In the genomic region with DNA sequence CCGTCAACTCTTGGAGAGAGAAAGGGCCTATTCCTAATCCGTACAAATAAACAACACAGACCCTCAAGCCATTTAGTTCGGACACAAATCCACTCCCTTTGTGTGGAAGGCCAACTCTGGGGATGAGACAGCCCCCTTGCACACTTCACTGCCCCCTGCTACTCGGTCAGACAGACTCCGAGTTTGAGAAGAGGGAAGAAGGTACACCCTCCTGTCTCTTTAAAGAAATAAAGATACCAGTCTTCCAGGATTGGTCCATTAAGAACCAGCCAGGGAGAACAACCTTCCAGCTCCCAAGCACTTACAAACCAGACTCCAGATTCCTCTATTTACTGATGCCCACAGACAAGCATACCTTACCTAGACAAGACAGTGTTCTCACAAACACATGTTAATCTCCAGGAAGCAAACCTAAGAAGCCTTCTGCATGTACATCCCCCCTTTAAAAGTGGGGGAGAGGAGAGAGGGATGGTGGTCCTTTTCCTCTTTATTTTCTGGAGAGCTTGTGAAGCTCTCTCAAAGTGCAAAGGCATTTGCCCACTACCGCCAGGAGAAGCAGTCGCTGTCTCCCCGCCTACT, we compare ENCODE assay signal across 9 mouse cellular contexts.
DNase-seq lines count a peak whose midpoint lies in the region; ATAC-seq lines count a peak whose summit lies in the region.
"Had no signal": no experiment of that assay in that cellular context is flagged by ENCODE, and none has a peak within 500 bp of the region (broad histone marks: within the 10 kb centered on the region; RNA-seq: fewer than 3 reads in every experiment).

No protein-coding gene starts in this region.

- peak overlapping the region; percentile 70 for H3K4me2 ChIP-seq in heart, embryonic 15.5 days
- H3K4me2 ChIP-seq in limb, embryonic 15.5 days = peak overlapping the region; percentile 67

- WGBS in heart, embryonic 15.5 days = 38% methylated on average over 8 of the region's 8 CpGs
- 17% methylated on average over 8 of the region's 8 CpGs for WGBS in limb, embryonic 15.5 days

- H3K9me3 ChIP-seq in heart, embryonic 15.5 days (replicated peaks) = no peaks in the 10 kb centered on the region
- no peaks in the 10 kb centered on the region for H3K9me3 ChIP-seq in limb, embryonic 15.5 days

- peaks cover 28% of the 10 kb centered on the region for H3K4me1 ChIP-seq in heart, embryonic 15.5 days (replicated peaks)
- H3K4me1 ChIP-seq in limb, embryonic 15.5 days = peaks cover 17% of the 10 kb centered on the region

- ATAC-seq in heart, embryonic 15.5 days (replicated peaks; ENCODE audit: insufficient number of reproducible peaks, insufficient read depth, low FRiP score, low read depth) = no peak
- ATAC-seq in limb, embryonic 15.5 days (ENCODE audit: insufficient number of reproducible peaks, low FRiP score, low TSS enrichment, low read depth) = no peak
- no peak for ATAC-seq in megakaryocyte-erythroid progenitor cell, adult 5-6 weeks (replicated peaks; ENCODE audit: low FRiP score, low TSS enrichment, poor library complexity, severe bottlenecking)

- H3K9ac ChIP-seq in heart, embryonic 15.5 days = no peak overlapping the region
- H3K9ac ChIP-seq in limb, embryonic 15.5 days = no peak overlapping the region

- peak overlapping the region; percentile 37; the same call in 1 of the 2 replicates for H3K27ac ChIP-seq in heart, embryonic 15.5 days
- peak overlapping the region; percentile 79 for H3K27ac ChIP-seq in limb, embryonic 15.5 days

- intact Hi-C loops in heart, postnatal 10 days (cut with DNase I) = no loop called here

- no peaks in the 10 kb centered on the region for H3K36me3 ChIP-seq in heart, embryonic 15.5 days
- H3K36me3 ChIP-seq in limb, embryonic 15.5 days = no peaks in the 10 kb centered on the region
- H3K36me3 ChIP-seq: G1E had no signal

- peak overlapping the region; percentile 44 for H3K4me3 ChIP-seq in heart, embryonic 15.5 days
- peak overlapping the region; percentile 37 for H3K4me3 ChIP-seq in limb, embryonic 15.5 days

- DNase-seq in heart, postnatal 10 days = no peak
- peak; percentile 40 for DNase-seq in cerebellum, adult 8-10 months
- DNase-seq in frontal cortex, postnatal 36 days (ENCODE audit: low spot score in 2 of 2) = peak; percentile 49 to 54
- no peak for DNase-seq in lung, adult 18-20 months
- DNase-seq in gastrocnemius, postnatal 25 days = no peak

- H3K27me3 ChIP-seq in heart, embryonic 15.5 days = peaks cover 3% of the 10 kb centered on the region; the same call in 1 of the 2 replicates
- H3K27me3 ChIP-seq in limb, embryonic 15.5 days = no peaks in the 10 kb centered on the region

Comparison
In these comparisons a context has a peak if more than half of its experiments do, and no peak if none do; other contexts are left out.
1. DNase-seq: peak in cerebellum, adult 8-10 months (single experiment) and frontal cortex, postnatal 36 days (2 of 2); none in heart, postnatal 10 days (0 of 2), lung, adult 18-20 months (0 of 2) and gastrocnemius, postnatal 25 days (single experiment).